Mouse (Mus musculus) lung, adult 10 weeks (tissue): ENCODE results near the gene Snf8. TPM values are rescaled to one million over a fixed set of nuclear protein-coding genes. Genes with fewer than 3 reads are reported as not detected.

Experiments
- polyA plus RNA-seq: library from polyadenylated mRNA; stranded (reverse); fragments of 350-450 nt; fragmentation: Illumina TruSeq; extraction: RNeasy Lipid Tissue Mini Kit (QIAGEN cat#74804); gene quantifications from one replicate; pipeline ENCODE4 v1.2.3, GENCODE M21; 2014; ENCODE audit warnings: low read depth, low replicate concordance; ENCODE audit not compliant: insufficient read depth

The Snf8 gene
- polyA plus RNA-seq = 69.6 TPM

DNA sequence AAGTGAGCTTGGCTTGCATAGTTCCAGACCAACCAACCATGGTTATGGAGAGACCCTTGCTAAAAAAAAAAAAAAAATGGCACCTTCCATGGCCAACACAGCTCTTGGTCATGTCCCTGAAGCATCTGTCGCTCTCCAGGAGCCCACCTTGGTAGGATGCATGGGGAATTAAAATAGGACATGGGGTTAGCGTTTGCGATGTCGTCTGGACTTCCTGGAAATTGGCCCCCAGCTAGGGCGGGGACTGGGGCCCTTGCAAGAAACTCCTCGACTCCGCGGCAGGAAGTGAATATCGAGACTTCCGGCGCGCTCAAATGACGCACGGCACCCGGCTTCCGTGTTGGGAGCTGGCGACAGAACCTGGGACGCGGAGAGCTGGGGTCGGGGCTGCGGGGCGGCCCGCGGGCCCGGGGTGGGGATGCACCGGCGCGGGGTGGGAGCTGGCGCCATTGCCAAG lies at the start of gene Snf8:
Gene Snf8 (plus strand): TSS at position 290 of the 457 bp plus-strand sequence.

DNA sequence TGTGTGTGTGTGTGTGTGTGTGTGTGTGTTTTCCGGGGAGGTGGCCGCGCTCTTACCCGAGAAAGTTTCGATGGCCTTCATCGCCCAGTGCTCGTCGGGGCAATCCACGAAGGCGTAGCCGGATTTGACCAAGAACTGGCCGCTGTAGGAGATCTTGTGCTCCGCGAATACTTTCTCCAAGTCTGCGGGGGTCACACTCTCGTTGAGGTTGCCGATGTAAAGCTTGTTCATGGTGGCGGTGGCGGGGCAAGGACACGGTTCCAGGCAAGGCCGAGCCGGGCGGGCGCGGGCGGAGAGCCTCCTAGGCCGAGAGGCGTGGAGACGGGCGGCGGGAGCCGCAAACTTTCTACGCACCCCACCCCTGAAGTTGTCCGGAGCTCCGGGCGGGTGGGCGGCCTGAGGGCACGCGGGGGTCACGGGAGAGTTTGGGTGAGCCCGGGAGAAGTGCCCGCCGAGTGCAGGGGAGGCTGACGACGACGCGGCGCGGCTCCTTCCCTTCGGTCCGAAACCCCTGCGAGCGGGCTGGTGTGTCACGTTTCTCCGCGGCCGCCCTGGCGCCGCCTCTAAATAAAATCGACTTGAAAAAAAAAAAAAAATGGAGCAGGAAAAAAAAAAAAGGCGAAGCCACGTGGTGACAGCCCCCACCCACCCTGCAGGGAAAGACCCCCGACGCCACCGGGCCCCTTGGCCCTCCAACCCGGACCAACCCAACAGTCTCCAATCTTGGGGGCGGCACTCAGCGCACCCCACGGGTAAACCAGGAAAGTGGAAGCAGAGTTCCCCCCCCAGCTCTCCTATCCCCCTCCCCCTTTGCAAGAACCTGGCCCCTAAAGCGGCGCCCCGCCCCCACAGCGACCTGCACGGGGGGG lies 29.0 kb upstream of the Snf8 start, which contains the start of gene Igf2bp1:
Gene Igf2bp1 (minus strand): TSS at position 538 of the 869 bp plus-strand sequence.

GRCm38 (mm10) chr11:96065215-96065911 lies 30.7 kb downstream of the Snf8 start, which contains the start of gene Ube2z:
Gene Ube2z, minus strand, starts transcription at chr11:96065388.

GRCm38 (mm10) chr11:96075509-96076220 lies 41.0 kb downstream of the Snf8 start, which contains the start of gene Atp5g1:
Gene Atp5g1, minus strand, starts transcription at chr11:96075670.

Other genes with a start within 250 kb of the Snf8 start
- 23.5 TPM for gene Phospho1, start 210.4 kb upstream of the Snf8 start, polyA plus RNA-seq
- gene Gngt2, start 197.7 kb upstream of the Snf8 start, polyA plus RNA-seq = 167 TPM
- gene Abi3, start 192.4 kb upstream of the Snf8 start, polyA plus RNA-seq = 35.6 TPM
- gene B4galnt2, start 120.0 kb upstream of the Snf8 start, polyA plus RNA-seq = not detected
- 0.35 TPM for gene Igf2bp1, start 28.9 kb upstream of the Snf8 start, polyA plus RNA-seq
- not detected for gene Gip, start 10.3 kb upstream of the Snf8 start, polyA plus RNA-seq
- gene Ube2z, start 30.5 kb downstream of the Snf8 start, polyA plus RNA-seq = 35.5 TPM
- 235 TPM for gene Atp5g1, start 40.8 kb downstream of the Snf8 start, polyA plus RNA-seq
- 0.70 TPM for gene Calcoco2, start 77.1 kb downstream of the Snf8 start, polyA plus RNA-seq
- 1.8 TPM for gene Ttll6, start 98.9 kb downstream of the Snf8 start, polyA plus RNA-seq
- gene Hoxb13, start 159.4 kb downstream of the Snf8 start, polyA plus RNA-seq = not detected
- gene Hoxb9, start 236.6 kb downstream of the Snf8 start, polyA plus RNA-seq = not detected
- 0.17 TPM for gene Hoxb8, start 247.0 kb downstream of the Snf8 start, polyA plus RNA-seq